Mouse (Mus musculus) heart, embryonic 14.5 days (tissue): ENCODE measurements around the gene Spry1. TPM values are rescaled to one million over a fixed set of nuclear protein-coding genes. Genes with fewer than 3 reads are reported as not detected.

Experiments used
- ATAC-seq: fragments of 200-750 bp; cut with Nextera tagmentation; 2 replicates; pipeline ENCODE4 v1.8.0; 2017; ENCODE audit warnings: low read depth, moderate TSS enrichment; ENCODE audit not compliant: insufficient number of reproducible peaks, insufficient read depth, low FRiP score
- H3K27ac ChIP-seq, 2 experiments: fragments of 200-500 bp in 1 of 2; fragments of 300-500 bp in 1 of 2; sonication (generic) in 1 of 2; replicated peaks in 1 of 2; 2 replicates each; pipeline ENCODE4 v1.5.1; 2012 to 2014; ENCODE audit warnings: low read depth in 2 of 2, low read length in 2 of 2, control low read depth in 1 of 2, mild to moderate bottlenecking in 1 of 2, mixed read lengths in 1 of 2; ENCODE audit not compliant: control insufficient read depth in 1 of 2, insufficient read depth in 1 of 2
- H3K27me3 ChIP-seq: fragments of 300-500 bp; sonication (generic); 2 replicates; pipeline ENCODE4 v1.6.1; 2014; ENCODE audit warnings: mild to moderate bottlenecking, low read length, control low read depth; ENCODE audit not compliant: control insufficient read depth, insufficient read depth
- H3K36me3 ChIP-seq: fragments of 300-500 bp; sonication (generic); 2 replicates; pipeline ENCODE4 v1.6.1; 2014; ENCODE audit warnings: mild to moderate bottlenecking, control low read depth, low read length, mixed read lengths; ENCODE audit not compliant: control insufficient read depth, insufficient read depth
- H3K4me1 ChIP-seq, 2 experiments: fragments of 200-500 bp in 1 of 2; fragments of 300-500 bp in 1 of 2; sonication (generic) in 1 of 2; 2 replicates each; pipeline ENCODE4 v1.6.1; 2012 to 2014; ENCODE audit warnings: low read length in 2 of 2, control low read depth in 1 of 2, mixed read lengths in 1 of 2; ENCODE audit not compliant: control insufficient read depth in 2 of 2, insufficient read depth in 2 of 2
- H3K4me2 ChIP-seq: fragments of 300-500 bp; sonication (generic); 2 replicates; pipeline ENCODE4 v1.6.1; 2014; ENCODE audit warnings: mild to moderate bottlenecking, low read length
- H3K4me3 ChIP-seq, 2 experiments: fragments of 200-500 bp in 1 of 2; fragments of 300-500 bp in 1 of 2; sonication (generic) in 1 of 2; 2 replicates each; pipeline ENCODE4 v1.5.1; 2012 to 2014; ENCODE audit warnings: low read length in 2 of 2, mild to moderate bottlenecking in 2 of 2, control low read depth in 1 of 2, low read depth in 1 of 2, moderate library complexity in 1 of 2; ENCODE audit not compliant: control insufficient read depth in 1 of 2, insufficient read depth in 1 of 2
- H3K9ac ChIP-seq: fragments of 300-500 bp; sonication (generic); 2 replicates; pipeline ENCODE4 v1.6.1; 2014; ENCODE audit warnings: mild to moderate bottlenecking, low read length
- H3K9me3 ChIP-seq: fragments of 300-500 bp; sonication (generic); 2 replicates; pipeline ENCODE4 v1.6.1; 2016; ENCODE audit warnings: low read length, control low read depth; ENCODE audit not compliant: control insufficient read depth
- WGBS: fragments of 180-500 bp; shearing (Covaris S2); extraction: QIAGEN DNeasy Blood & Tissue Kit; methylation state at CpG from one replicate; pipeline ENCODE4 v1.1.7; 2014; 5-methylcytosine and 5-hydroxymethylcytosine counted together
- polyA plus RNA-seq: library from polyadenylated mRNA; unstranded; fragments of >200 nt; fragmentation: Nextera tagmentation; extraction: Ambion mirVana; gene quantifications from 2 replicates; pipeline ENCODE4 v1.2.1, GENCODE M21; 2014

Spry1 gene
- polyA plus RNA-seq, 1 experiment from 2014 or later, result 8.2 TPM

- Histone ChIP-seq H3K4me3 (no peak overlapping the region), H3K9me3 (no peaks in the 10 kb centered on the region), H3K9ac (no peak overlapping the region), H3K27me3 (0 out of 2 replicates have a peak, but pooled peaks cover under 1% of the 10 kb centered on the region), H3K36me3 (peaks cover 25% of the 10 kb centered on the region), H3K27ac (no peak overlapping the region), H3K4me2 (no peak overlapping the region), H3K4me1 (peaks cover 0 to 2% of the 10 kb centered on the region in 2 experiments; a peak in 1 of 4 replicates)
- WGBS, result 58% methylated on average over 13 of the region's 13 CpGs
- ATAC-seq, result no peak
These were observed 8.5 kb downstream of the Spry1 start for GRCm38 (mm10) chr3:37648244-37648643.

- 67% methylated on average over 6 of the region's 6 CpGs for WGBS
- H3K36me3 ChIP-seq, result peaks cover 16% of the 10 kb centered on the region; the same call in 1 of the 2 replicates
- no peak overlapping the region for H3K27ac ChIP-seq
These were observed 9.5 kb downstream of the Spry1 start for GRCm38 (mm10) chr3:37649281-37649680.

DNA sequence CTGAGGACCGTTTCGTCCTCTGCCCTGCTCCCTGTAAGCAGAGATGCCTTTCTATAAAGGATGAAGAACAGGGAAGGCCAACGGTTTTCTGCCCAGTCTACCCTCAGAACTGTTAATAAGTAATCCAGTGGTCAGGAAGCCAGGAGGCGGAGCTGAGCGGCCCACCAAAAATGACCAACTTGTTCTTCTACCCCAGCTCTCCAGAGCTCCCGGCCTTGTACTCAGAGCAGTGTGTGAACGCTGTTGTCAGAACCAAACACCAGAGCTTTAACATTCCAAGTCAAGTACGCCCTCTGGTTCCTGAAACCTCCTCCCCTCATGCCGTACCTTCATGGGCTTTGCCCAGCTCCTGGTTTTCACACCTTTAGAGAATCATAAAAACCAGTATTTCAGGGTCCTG is 12.8 kb downstream of the Spry1 start:
- no peak overlapping the region for H3K9ac ChIP-seq
- no peak overlapping the region for H3K4me3 ChIP-seq
- H3K4me1 ChIP-seq, result peaks cover 19 to 20% of the 10 kb centered on the region in 2 experiments
- no peaks in the 10 kb centered on the region for H3K9me3 ChIP-seq
- 81% methylated on average over 9 of the region's 9 CpGs for WGBS
- H3K27me3 ChIP-seq, result 0 out of 2 replicates have a peak, but pooled peaks cover 4% of the 10 kb centered on the region
- H3K4me2 ChIP-seq, result no peak overlapping the region
- no peak for ATAC-seq
- H3K36me3 ChIP-seq, result no peaks in the 10 kb centered on the region
- no peak overlapping the region for H3K27ac ChIP-seq

More at GRCm38 (mm10) chr3:37649281-37649680, 9.5 kb downstream of the Spry1 start:
- H3K27me3 ChIP-seq, result 0 out of 2 replicates have a peak, but pooled peaks cover 4% of the 10 kb centered on the region
- peaks cover 4 to 8% of the 10 kb centered on the region in 2 experiments for H3K4me1 ChIP-seq
- no peak for ATAC-seq
- H3K4me3 ChIP-seq, result no peak overlapping the region
- H3K9ac ChIP-seq, result no peak overlapping the region
- no peak overlapping the region for H3K4me2 ChIP-seq
- no peaks in the 10 kb centered on the region for H3K9me3 ChIP-seq

DNA sequence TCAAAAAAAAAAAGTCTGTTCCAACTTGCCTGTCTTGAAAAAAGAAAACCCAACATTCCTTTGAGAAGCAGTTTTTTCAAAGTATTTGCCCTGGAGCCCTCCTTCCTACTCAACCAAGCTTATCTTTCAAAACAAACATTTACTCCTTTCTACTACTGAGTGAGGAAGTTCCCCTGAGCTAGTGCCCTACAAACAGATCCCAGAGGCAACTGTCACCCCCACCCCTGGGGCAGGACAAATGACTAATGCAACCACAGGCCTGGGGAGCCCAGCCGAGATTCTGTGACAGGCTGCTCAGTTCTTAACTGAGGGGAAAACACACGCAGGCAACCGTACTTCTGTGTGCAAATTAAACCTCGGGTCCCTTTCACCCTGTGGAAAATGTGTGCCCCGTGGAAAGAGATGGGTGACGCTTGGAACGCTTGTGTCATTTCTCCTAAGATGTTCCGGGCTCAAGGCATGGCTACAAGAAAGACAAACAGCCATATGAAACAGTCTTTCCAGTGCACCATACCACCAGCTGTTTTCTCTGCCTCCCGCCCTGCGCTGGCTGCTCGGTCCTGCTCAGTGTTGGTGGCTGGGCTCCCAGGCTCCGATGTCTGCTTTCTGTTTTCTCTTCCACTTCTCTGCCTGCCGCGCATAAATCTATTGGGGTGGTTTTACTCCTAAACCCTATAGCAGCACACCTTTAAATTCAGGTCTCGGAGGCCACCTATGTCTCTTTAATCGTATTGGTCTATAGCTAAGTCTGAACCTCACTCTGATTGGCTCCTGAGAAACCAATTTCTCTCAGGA is 14.4 kb downstream of the Spry1 start:
- 0 out of 2 replicates have a peak, but pooled peaks cover 4% of the 10 kb centered on the region for H3K27me3 ChIP-seq
- peak overlapping the region; percentile 23 to 25 for H3K4me3 ChIP-seq
- no peak for ATAC-seq
- H3K27ac ChIP-seq, result peak overlapping the region in 1 of 2 experiments; percentile 29; a peak in 1 of 4 replicates
- H3K4me1 ChIP-seq, result peaks cover 20% of the 10 kb centered on the region in 2 experiments
- peak overlapping the region; percentile 62 for H3K9ac ChIP-seq
- 4% methylated on average over 16 of the region's 16 CpGs for WGBS
- no peaks in the 10 kb centered on the region for H3K36me3 ChIP-seq
- no peaks in the 10 kb centered on the region for H3K9me3 ChIP-seq
- H3K4me2 ChIP-seq, result peak overlapping the region; percentile 65

DNA sequence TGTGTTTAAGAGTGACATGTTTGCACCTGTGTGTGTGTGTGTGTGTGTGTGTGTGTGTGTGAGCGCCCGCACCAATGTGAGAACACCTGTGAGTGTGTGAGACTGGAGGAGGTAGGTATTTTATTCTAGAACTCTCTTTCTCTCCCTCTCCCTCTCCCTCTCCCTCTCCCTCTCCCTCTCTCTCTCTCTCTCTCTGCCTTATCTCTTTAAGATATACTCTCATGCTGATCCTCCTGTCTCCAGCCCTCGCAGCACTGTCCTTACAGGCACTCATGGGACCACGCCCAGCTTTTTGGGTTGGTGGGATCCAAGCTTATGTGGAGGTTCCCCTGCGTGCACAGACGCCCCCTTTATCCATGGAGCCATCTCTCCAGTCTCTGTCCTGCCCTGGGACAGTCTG is 15.0 kb downstream of the Spry1 start:
- Histone ChIP-seq H3K4me3 (peak overlapping the region in 1 of 2 experiments; percentile 25; a peak in 2 of 4 replicates), H3K36me3 (no peaks in the 10 kb centered on the region), H3K9me3 (no peaks in the 10 kb centered on the region), H3K27me3 (0 out of 2 replicates have a peak, but pooled peaks cover 4% of the 10 kb centered on the region), H3K4me2 (peak overlapping the region; percentile 65), H3K4me1 (peaks cover 20% of the 10 kb centered on the region in 2 experiments), H3K27ac (no peak overlapping the region), H3K9ac (peak overlapping the region; percentile 62)
- 45% methylated on average over 6 of the region's 6 CpGs for WGBS
- ATAC-seq, result no peak

GRCm38 (mm10) chr3:37655933-37656633 is 16.3 kb downstream of the Spry1 start:
- no peak overlapping the region for H3K27ac ChIP-seq
- 0 out of 2 replicates have a peak, but pooled peaks cover 4% of the 10 kb centered on the region for H3K27me3 ChIP-seq
- peak overlapping the region; percentile 10 to 23 for H3K4me3 ChIP-seq
- no peaks in the 10 kb centered on the region for H3K36me3 ChIP-seq
- peak overlapping the region; percentile 6; the same call in 1 of the 2 replicates for H3K9ac ChIP-seq
- ATAC-seq, result no peak
- no peaks in the 10 kb centered on the region for H3K9me3 ChIP-seq
- H3K4me1 ChIP-seq, result peaks cover 20% of the 10 kb centered on the region in 2 experiments
- H3K4me2 ChIP-seq, result peak overlapping the region; percentile 53
- 27% methylated on average over 20 of the region's 20 CpGs for WGBS

GRCm38 (mm10) chr3:37657009-37657408 is 17.3 kb downstream of the Spry1 start:
- Histone ChIP-seq H3K4me2 (peak overlapping the region; percentile 53), H3K27me3 (0 out of 2 replicates have a peak, but pooled peaks cover 4% of the 10 kb centered on the region), H3K9me3 (no peaks in the 10 kb centered on the region), H3K4me3 (no peak overlapping the region), H3K4me1 (peaks cover 20% of the 10 kb centered on the region in 2 experiments), H3K36me3 (no peaks in the 10 kb centered on the region), H3K9ac (no peak overlapping the region), H3K27ac (no peak overlapping the region)
- ATAC-seq, result no peak; the same call in 1 of the 2 replicates
- WGBS, result 8% methylated on average over 8 of the region's 8 CpGs
